Mouse (Mus musculus) kidney, postnatal 10 days (tissue): ENCODE measurements at regions not wholly inside any gene's neighbourhood (a gene's known extent, or its start where the extent isn't known, plus 50 kb on each side); places are given as distances from the start of the nearest gene placed in this dataset.

Experiments used
- DNase-seq: peaks from one replicate; pipeline ENCODE4 v3.0.0; 2021; ENCODE audit warnings: mixed read lengths

GRCm38 (mm10) chr3:36743399-36743798 lies 53.4 kb upstream of the Trpc3 start:
- DNase-seq: no peak

GRCm38 (mm10) chr3:36754358-36754950 lies 64.5 kb upstream of the Trpc3 start:
- no peak for DNase-seq

GRCm38 (mm10) chr3:36762065-36762653 lies 72.2 kb upstream of the Trpc3 start:
- DNase-seq: no peak

GRCm38 (mm10) chr3:36762847-36763246 lies 72.9 kb upstream of the Trpc3 start:
- peak; percentile 21 for DNase-seq

- no peak for DNase-seq
Observed at GRCm38 (mm10) chr3:36764741-36765140, 74.8 kb upstream of the Trpc3 start.

GRCm38 (mm10) chr3:36770096-36770495 lies 80.1 kb upstream of the Trpc3 start:
- DNase-seq: peak; percentile 30

GRCm38 (mm10) chr3:36771011-36771410 lies 81.0 kb upstream of the Trpc3 start:
- no peak for DNase-seq

GRCm38 (mm10) chr3:36774023-36774422 lies 84.1 kb upstream of the Trpc3 start:
- no peak for DNase-seq

- DNase-seq: no peak
Observed at GRCm38 (mm10) chr3:36778448-36778847, 84.5 kb upstream of the 4932438A13Rik start.

- DNase-seq: no peak
Observed at GRCm38 (mm10) chr3:36786581-36786980, 76.3 kb upstream of the 4932438A13Rik start.

- no peak for DNase-seq
Observed at GRCm38 (mm10) chr3:36790245-36790644, 72.7 kb upstream of the 4932438A13Rik start.

- DNase-seq: peak; percentile 27
Observed at GRCm38 (mm10) chr3:36797025-36797424, 65.9 kb upstream of the 4932438A13Rik start.

- DNase-seq: no peak
Observed at GRCm38 (mm10) chr3:36798160-36798823, 64.6 kb upstream of the 4932438A13Rik start.

- no peak for DNase-seq
Observed at GRCm38 (mm10) chr3:36810528-36810927, 52.4 kb upstream of the 4932438A13Rik start.
